Mouse (Mus musculus) 3134 (cell line): ENCODE measurements at regions not wholly inside any gene's neighbourhood (a gene's known extent, or its start where the extent isn't known, plus 50 kb on each side); places are given as distances from the start of the nearest gene placed in this dataset.

ENCODE experiments used
- DNase-seq: peaks from one replicate; pipeline ENCODE4 v3.0.0-alpha.2; 2011; ENCODE audit warnings: low spot score; ENCODE audit not compliant: insufficient read length; ENCODE audit errors: extremely low read depth

GRCm38 (mm10) chr13:91274131-91274530, 50.4 kb upstream of the Atg10 start:
- DNase-seq: no peak

- no peak for DNase-seq
These were observed 50.8 kb upstream of the Atg10 start for GRCm38 (mm10) chr13:91274615-91275014.

- no peak for DNase-seq
These were observed 55.7 kb upstream of the Atg10 start for GRCm38 (mm10) chr13:91279487-91279886.

GRCm38 (mm10) chr13:91295552-91296170, 71.9 kb upstream of the Atg10 start:
- DNase-seq: no peak

- no peak for DNase-seq
These were observed 72.9 kb upstream of the Atg10 start for GRCm38 (mm10) chr13:91296521-91297160.

GRCm38 (mm10) chr13:91301849-91302248, 78.1 kb upstream of the Atg10 start:
- no peak for DNase-seq

GRCm38 (mm10) chr13:91305697-91306405, 82.1 kb upstream of the Atg10 start:
- peak; percentile 25 for DNase-seq

GRCm38 (mm10) chr13:91306545-91306944, 82.8 kb upstream of the Atg10 start:
- DNase-seq: no peak

GRCm38 (mm10) chr13:91312905-91313571, 89.3 kb upstream of the Atg10 start:
- no peak for DNase-seq

GRCm38 (mm10) chr13:91322331-91322730, 98.6 kb upstream of the Atg10 start:
- DNase-seq: no peak

GRCm38 (mm10) chr13:91326834-91327233, 103.1 kb upstream of the Atg10 start:
- no peak for DNase-seq

GRCm38 (mm10) chr13:91334283-91334682, 110.5 kb upstream of the Atg10 start:
- DNase-seq: no peak

- no peak for DNase-seq
These were observed 115.9 kb upstream of the Ssbp2 start for GRCm38 (mm10) chr13:91344139-91344538.

- no peak for DNase-seq
These were observed 111.5 kb upstream of the Ssbp2 start for GRCm38 (mm10) chr13:91348489-91349083.

GRCm38 (mm10) chr13:91352311-91352710, 107.8 kb upstream of the Ssbp2 start:
- DNase-seq: no peak

- no peak for DNase-seq
These were observed 103.6 kb upstream of the Ssbp2 start for GRCm38 (mm10) chr13:91356516-91356915.

- peak; percentile 58 for DNase-seq
These were observed 100.0 kb upstream of the Ssbp2 start for GRCm38 (mm10) chr13:91360121-91360520.

GRCm38 (mm10) chr13:91365270-91365952, 94.7 kb upstream of the Ssbp2 start:
- DNase-seq: peak; percentile 97

GRCm38 (mm10) chr13:91366540-91366939, 93.5 kb upstream of the Ssbp2 start:
- DNase-seq: peak; percentile 48

GRCm38 (mm10) chr13:91367896-91368556, 92.1 kb upstream of the Ssbp2 start:
- no peak for DNase-seq
